Mouse (Mus musculus) bone marrow macrophage, adult 2 months (primary cell): ENCODE data around the gene Dusp6.
"Not testable (repeated sequence)": the region's sequence is repeated elsewhere in the genome, so short reads cannot be mapped to it uniquely, and the experiment has no call there.

Source experiments
- CTCF ChIP-seq: IDR thresholded peaks from 2 replicates; pipeline ENCODE4 v1.5.1; 2012; ENCODE audit warnings: low read depth, mild to moderate bottlenecking, low read length, moderate library complexity
- POLR2A ChIP-seq: IDR thresholded peaks from 2 replicates; pipeline ENCODE4 v1.6.1; 2012; ENCODE audit warnings: mild to moderate bottlenecking, low read depth, low read length, borderline replicate concordance

- not testable (repeated sequence) for TF ChIP-seq CTCF, POLR2A
Observed at GRCm38 (mm10) chr10:99216570-99216969, 46.5 kb upstream of the Dusp6 start.
